Mouse (Mus musculus): Measurements from ENCODE around the gene Ell.
A peak's percentile ranks its signal among the peaks of the same experiment; 100 is the strongest.
"Not testable (repeated sequence)": the region's sequence is repeated elsewhere in the genome, so short reads cannot be mapped to it uniquely, and the experiment has no call there.

The Ell gene

GRCm38 (mm10) chr8:70506328-70507026, 32.8 kb upstream of the Ell start, which contains the start of gene Rex1bd:
Rex1bd (minus strand) TSS chr8:70506752.
- DNase-seq (ENCODE audit: inconsistent ontology term), result peak; percentile 99

GRCm38 (mm10) chr8:70507027-70507393, 32.2 kb upstream of the Ell start:
- no peak for DNase-seq (ENCODE audit: inconsistent ontology term)

- DNase-seq (ENCODE audit: inconsistent ontology term), result no peak
Observed at GRCm38 (mm10) chr8:70509281-70509952, 29.8 kb upstream of the Ell start.

- peak; percentile 97 for DNase-seq (ENCODE audit: inconsistent ontology term)
Observed at GRCm38 (mm10) chr8:70510228-70510915, 28.9 kb upstream of the Ell start, which contains the start of gene Uba52. Uba52 (minus strand) TSS chr8:70510801.

GRCm38 (mm10) chr8:70511174-70511573, 28.1 kb upstream of the Ell start:
- DNase-seq (ENCODE audit: inconsistent ontology term), result not testable (repeated sequence)

- no peak for DNase-seq (ENCODE audit: inconsistent ontology term)
Observed at GRCm38 (mm10) chr8:70511770-70512169, 27.5 kb upstream of the Ell start.

GRCm38 (mm10) chr8:70512253-70512903, 26.9 kb upstream of the Ell start:
- DNase-seq (ENCODE audit: inconsistent ontology term), result no peak

- peak; percentile 56 for DNase-seq (ENCODE audit: inconsistent ontology term)
Observed at GRCm38 (mm10) chr8:70513441-70513840, 25.8 kb upstream of the Ell start.

GRCm38 (mm10) chr8:70517940-70518643, 21.2 kb upstream of the Ell start:
- DNase-seq (ENCODE audit: inconsistent ontology term), result no peak

GRCm38 (mm10) chr8:70519043-70519442, 20.2 kb upstream of the Ell start:
- no peak for DNase-seq (ENCODE audit: inconsistent ontology term)

GRCm38 (mm10) chr8:70519606-70520005, 19.7 kb upstream of the Ell start:
- DNase-seq (ENCODE audit: inconsistent ontology term), result no peak

GRCm38 (mm10) chr8:70522592-70523403, 16.5 kb upstream of the Ell start:
- peak; percentile 97 for DNase-seq (ENCODE audit: inconsistent ontology term)

- DNase-seq (ENCODE audit: inconsistent ontology term), result no peak
Observed at GRCm38 (mm10) chr8:70527111-70527511, 12.1 kb upstream of the Ell start.

- peak; percentile 97 for DNase-seq (ENCODE audit: inconsistent ontology term)
Observed at GRCm38 (mm10) chr8:70527512-70528181, 11.6 kb upstream of the Ell start, which contains the start of the genes Fkbp8 and Kxd1. Fkbp8 (plus strand) TSS chr8:70527724. Kxd1 (minus strand) TSS chr8:70527956.

GRCm38 (mm10) chr8:70528182-70528797, 11.0 kb upstream of the Ell start:
- no peak for DNase-seq (ENCODE audit: inconsistent ontology term)

GRCm38 (mm10) chr8:70529299-70529698, 10.0 kb upstream of the Ell start:
- DNase-seq (ENCODE audit: inconsistent ontology term), result no peak

- DNase-seq (ENCODE audit: inconsistent ontology term), result no peak
Observed at GRCm38 (mm10) chr8:70529741-70530161, 9.5 kb upstream of the Ell start.

- no peak for DNase-seq (ENCODE audit: inconsistent ontology term)
Observed at GRCm38 (mm10) chr8:70530314-70530713, 8.9 kb upstream of the Ell start.

- DNase-seq (ENCODE audit: inconsistent ontology term), result no peak
Observed at GRCm38 (mm10) chr8:70534281-70534680, 5.0 kb upstream of the Ell start.

Measured in Muller cell, postnatal 12 days (primary cell).